19 mouse cellular contexts compared by ENCODE assay signal in genomic region chr11:102495742-102496141, GRCm38 (mm10). TPM values are rescaled to one million over a fixed set of nuclear protein-coding genes. Genes with fewer than 3 reads are reported as not detected.
DNase-seq lines count a peak whose midpoint lies in the region; ATAC-seq and TF ChIP-seq lines count a peak whose summit lies in the region.
"Had no signal": no experiment of that assay in that cellular context is flagged by ENCODE, and none has a peak within 500 bp of the region (broad histone marks: within the 10 kb centered on the region; RNA-seq: fewer than 3 reads in every experiment).

No protein-coding gene starts in this region.

- no peak for TF ChIP-seq EP300 in lung, postnatal 0 days (IDR thresholded peaks at IDR 0.05)

- TF ChIP-seq CTCF in gastrocnemius, adult 2 months (IDR thresholded peaks at IDR 0.05), result no peak
- no peak for TF ChIP-seq CTCF in lung, postnatal 0 days (IDR thresholded peaks at IDR 0.05)

- no peak for DNase-seq in gastrocnemius, adult 2 months
- no peak for DNase-seq in gastrocnemius, postnatal 4 days (ENCODE audit: low spot score in 2 of 2)
- DNase-seq in lung, postnatal 0 days (ENCODE audit: low spot score), result peak; percentile 74
- DNase-seq in lung, postnatal 4 days, result no peak
- peak; percentile 37 for DNase-seq in fibroblast of lung, adult 2 months (ENCODE audit: low read depth)
- DNase-seq in kidney, postnatal 4 days, result no peak
- DNase-seq: adrenal gland, postnatal 36 days; cerebellum, adult 2 months; cerebellum, postnatal 10 days; gastrocnemius, postnatal 10 days; heart, adult 18-20 months; heart, postnatal 10 days had no signal

- H3K4me1 ChIP-seq in lung, postnatal 0 days (ENCODE audit: insufficient read depth, low read depth, low read length), result no peaks in the 10 kb centered on the region
- H3K4me1 ChIP-seq in intestine, embryonic 16.5 days (ENCODE audit: control insufficient read depth, insufficient read depth, low read length), result no peaks in the 10 kb centered on the region
- H3K4me1 ChIP-seq: embryonic facial prominence, embryonic 10.5 days; forebrain, embryonic 10.5 days; hindbrain, embryonic 13.5 days had no signal

- H3K9me3 ChIP-seq in lung, postnatal 0 days (ENCODE audit: low read length), result no peaks in the 10 kb centered on the region
- no peaks in the 10 kb centered on the region for H3K9me3 ChIP-seq in intestine, embryonic 16.5 days (ENCODE audit: control insufficient read depth, low read length)
- H3K9me3 ChIP-seq: embryonic facial prominence, embryonic 10.5 days; forebrain, embryonic 10.5 days; heart, embryonic 10.5 days; hindbrain, embryonic 13.5 days had no signal

- peaks cover 8% of the 10 kb centered on the region; the same call in 1 of the 2 replicates for H3K36me3 ChIP-seq in lung, postnatal 0 days (ENCODE audit: insufficient read depth, low read length)
- H3K36me3 ChIP-seq in intestine, embryonic 16.5 days (ENCODE audit: control insufficient read depth, insufficient read depth, low read length), result 0 out of 2 replicates have a peak, but pooled peaks cover 7% of the 10 kb centered on the region

- H3K4me2 ChIP-seq in lung, postnatal 0 days (replicated peaks; ENCODE audit: low read depth, low read length), result 0 out of 2 replicates have a peak overlapping the region, but pooled peaks have one; percentile 3
- no peak overlapping the region for H3K4me2 ChIP-seq in intestine, embryonic 16.5 days (ENCODE audit: low read depth, low read length)
- H3K4me2 ChIP-seq: hindbrain, embryonic 13.5 days had no signal

- H3K27ac ChIP-seq in gastrocnemius, adult 2 months, result peak overlapping the region; percentile 92
- peak overlapping the region; percentile 20 for H3K27ac ChIP-seq in lung, postnatal 0 days (ENCODE audit: low read length)
- H3K27ac ChIP-seq in intestine, embryonic 16.5 days (ENCODE audit: low read length), result no peak overlapping the region
- H3K27ac ChIP-seq: embryonic facial prominence, embryonic 10.5 days; forebrain, embryonic 10.5 days; heart, embryonic 10.5 days; hindbrain, embryonic 13.5 days; hindbrain, postnatal 0 days had no signal

- peak; percentile 73 for ATAC-seq in lung, postnatal 0 days
- ATAC-seq in intestine, embryonic 16.5 days, result no peak
- ATAC-seq: forebrain, embryonic 14.5 days; hindbrain, postnatal 0 days had no signal

- intact Hi-C loops in gastrocnemius, adult 2 months (cut with DNase I), result no loop called here

- no peak overlapping the region for H3K9ac ChIP-seq in lung, postnatal 0 days (replicated peaks; ENCODE audit: low read depth)
- H3K9ac ChIP-seq in intestine, embryonic 16.5 days (ENCODE audit: low read depth, low read length), result no peak overlapping the region
- H3K9ac ChIP-seq: hindbrain, embryonic 13.5 days had no signal

- no peak overlapping the region for H3K4me3 ChIP-seq in gastrocnemius, adult 2 months
- no peak overlapping the region for H3K4me3 ChIP-seq in lung, postnatal 0 days (ENCODE audit: low read depth, low read length)
- H3K4me3 ChIP-seq in intestine, embryonic 16.5 days (ENCODE audit: low read length), result no peak overlapping the region
- H3K4me3 ChIP-seq: embryonic facial prominence, embryonic 10.5 days; forebrain, embryonic 10.5 days; heart, embryonic 10.5 days; hindbrain, embryonic 13.5 days had no signal

- H3K27me3 ChIP-seq in lung, postnatal 0 days (replicated peaks; ENCODE audit: insufficient read depth, low read length), result no peaks in the 10 kb centered on the region
- H3K27me3 ChIP-seq in intestine, embryonic 16.5 days (replicated peaks; ENCODE audit: control insufficient read depth, insufficient read depth, low read length), result no peaks in the 10 kb centered on the region
- H3K27me3 ChIP-seq: hindbrain, embryonic 13.5 days had no signal

- WGBS in lung, postnatal 0 days, result 48% methylated on average over 5 of the region's 5 CpGs
- WGBS in intestine, embryonic 16.5 days, result 96% methylated on average over 5 of the region's 5 CpGs

RNA-seq across cellular contexts. Expression of gene Itga2b, which starts 25.8 kb away (rescaled TPM):
- 1 to 10 TPM in 1 of 2 experiments, under 1 TPM in 1; 0.51 to 2.7 TPM for total RNA-seq in gastrocnemius, adult 2 months (2021)
- 1 to 10 TPM; 3.2 to 4.7 TPM for total RNA-seq in gastrocnemius, postnatal 4 days (2021)
- polyA plus RNA-seq in lung, postnatal 0 days (2015; fragmentation: Nextera tagmentation; extraction: Ambion mirVana), result 13.0 and 14.9 TPM in 2 replicates
- 3.1 and 3.7 TPM in 2 replicates for polyA plus RNA-seq in intestine, embryonic 16.5 days (2015; fragmentation: Nextera tagmentation; extraction: Ambion mirVana)

RNA-seq across cellular contexts. Expression of gene Fam171a2, which starts 48.3 kb away (rescaled TPM):
- 1 to 10 TPM in 1 of 2 experiments, under 1 TPM in 1; 0.66 to 1.1 TPM for total RNA-seq in gastrocnemius, adult 2 months (2021)
- 10 to 100 TPM; 27.4 to 43.6 TPM for total RNA-seq in gastrocnemius, postnatal 4 days (2021)
- 3.2 and 3.4 TPM in 2 replicates for polyA plus RNA-seq in lung, postnatal 0 days (2015; fragmentation: Nextera tagmentation; extraction: Ambion mirVana)
- 0.86 and 1.8 TPM in 2 replicates for polyA plus RNA-seq in intestine, embryonic 16.5 days (2015; fragmentation: Nextera tagmentation; extraction: Ambion mirVana)

Comparison
In these comparisons a context has a peak if more than half of its experiments do, and no peak if none do; other contexts are left out.
1. DNase-seq: peak in lung, postnatal 0 days (single experiment) and fibroblast of lung, adult 2 months (single experiment); none in gastrocnemius, adult 2 months (single experiment), gastrocnemius, postnatal 4 days (0 of 2), lung, postnatal 4 days (0 of 2) and kidney, postnatal 4 days (0 of 2).
2. RNA of gene Fam171a2, which starts 48.3 kb away (total RNA-seq): 27.4 to 43.6 TPM in gastrocnemius, postnatal 4 days; 0.66 to 1.1 TPM in gastrocnemius, adult 2 months; every median in the first group is over 10 times any median in the second.